Mouse (Mus musculus) forebrain, embryonic 14.5 days (tissue): ENCODE data around the gene Spint1. TPM values are rescaled to one million over a fixed set of nuclear protein-coding genes. Genes with fewer than 3 reads are reported as not detected.
A peak's percentile ranks its signal among the peaks of the same experiment; 100 is the strongest.

Source experiments
- ATAC-seq: fragments of 200-750 bp; cut with Nextera tagmentation; 2 replicates; pipeline ENCODE4 v1.8.0; 2017; ENCODE audit warnings: mild to moderate bottlenecking, moderate library complexity
- DNase-seq: peaks from one replicate; pipeline ENCODE4 v3.0.0-alpha.2; 2015; ENCODE audit warnings: low spot score
- H3K27ac ChIP-seq: fragments of 300-500 bp; sonication (generic); 2 replicates; pipeline ENCODE4 v1.5.1; 2014; ENCODE audit warnings: low read depth, mild to moderate bottlenecking, control low read depth, low read length, moderate library complexity
- H3K27me3 ChIP-seq: fragments of 300-500 bp; sonication (generic); replicated peaks from 2 replicates; pipeline ENCODE4 v1.6.1; 2014; ENCODE audit warnings: low read length, control low read depth, mixed read lengths; ENCODE audit not compliant: control insufficient read depth, insufficient read depth
- H3K36me3 ChIP-seq: fragments of 300-500 bp; sonication (generic); 2 replicates; pipeline ENCODE4 v1.6.1; 2014; ENCODE audit warnings: low read length, control low read depth; ENCODE audit not compliant: control insufficient read depth, insufficient read depth
- H3K4me1 ChIP-seq: fragments of 300-500 bp; sonication (generic); 2 replicates; pipeline ENCODE4 v1.6.1; 2014; ENCODE audit warnings: antibody characterized with exemption, low read length, control low read depth; ENCODE audit not compliant: control insufficient read depth, insufficient read depth
- H3K4me2 ChIP-seq: fragments of 300-500 bp; sonication (generic); 2 replicates; pipeline ENCODE4 v1.6.1; 2014; ENCODE audit warnings: mild to moderate bottlenecking, control low read depth, low read length
- H3K4me3 ChIP-seq: fragments of 300-500 bp; sonication (generic); 2 replicates; pipeline ENCODE4 v1.5.1; 2014; ENCODE audit warnings: low read depth, low read length, control low read depth
- H3K9ac ChIP-seq: fragments of 300-500 bp; sonication (generic); 2 replicates; pipeline ENCODE4 v1.6.1; 2014; ENCODE audit warnings: mild to moderate bottlenecking, low read length, control low read depth, moderate library complexity
- H3K9me3 ChIP-seq: fragments of 300-500 bp; sonication (generic); replicated peaks from 2 replicates; pipeline ENCODE4 v1.6.1; 2016; ENCODE audit warnings: low read length, control low read depth, mixed read lengths; ENCODE audit not compliant: control insufficient read depth
- WGBS: fragments of 180-500 bp; shearing (Covaris S2); extraction: QIAGEN DNeasy Blood & Tissue Kit; methylation state at CpG from one replicate; pipeline ENCODE4 v1.1.7; 2014; 5-methylcytosine and 5-hydroxymethylcytosine counted together
- polyA plus RNA-seq: library from polyadenylated mRNA; unstranded; fragments of >200 nt; fragmentation: Nextera tagmentation; extraction: Ambion mirVana; gene quantifications from 2 replicates; pipeline ENCODE4 v1.2.1, GENCODE M21; 2014

Spint1 gene
- polyA plus RNA-seq, 1 experiment from 2014 or later: 0.39 TPM

GRCm38 (mm10) chr2:119202914-119203453 lies 34.2 kb upstream of the Spint1 start:
- Histone ChIP-seq H3K9ac (no peak overlapping the region), H3K4me3 (no peak overlapping the region), H3K4me2 (no peak overlapping the region), H3K36me3 (no peaks in the 10 kb centered on the region), H3K27me3 (no peaks in the 10 kb centered on the region), H3K27ac (no peak overlapping the region), H3K9me3 (no peaks in the 10 kb centered on the region), H3K4me1 (no peaks in the 10 kb centered on the region)
- WGBS: 61% methylated on average over 5 of the region's 5 CpGs
- peak; percentile 37 for DNase-seq
- no peak for ATAC-seq

DNA sequence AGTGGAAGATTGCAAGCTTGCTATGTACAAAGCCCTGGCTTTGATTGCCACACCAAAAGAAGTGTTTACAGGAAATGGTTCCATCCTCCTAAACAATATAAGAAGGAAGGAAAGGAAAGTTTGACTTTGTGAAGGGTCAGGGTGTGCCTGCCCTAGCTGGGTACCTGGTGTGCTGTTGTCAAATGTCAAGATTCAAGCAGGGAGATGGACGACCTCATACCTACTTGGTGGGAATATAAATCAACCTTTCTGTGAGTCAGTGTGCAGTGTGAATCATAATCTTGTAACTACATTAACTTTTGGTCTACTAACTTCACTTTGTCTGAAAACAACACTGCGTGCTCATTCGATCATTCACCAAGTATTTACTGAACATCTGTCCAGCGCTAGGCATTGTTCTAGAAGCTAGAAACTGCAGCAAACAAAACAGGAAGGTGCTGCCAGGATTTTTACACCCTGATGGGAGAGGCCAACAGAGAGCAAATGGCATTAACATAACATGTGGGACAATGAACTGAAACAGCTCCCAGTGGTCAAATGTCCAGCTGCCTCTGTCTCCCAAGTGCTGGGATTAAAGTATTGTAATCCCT lies 33.2 kb upstream of the Spint1 start:
- DNase-seq (no peak), ATAC-seq (no peak)
- Histone ChIP-seq H3K9ac (no peak overlapping the region), H3K4me3 (no peak overlapping the region), H3K4me2 (no peak overlapping the region), H3K27ac (no peak overlapping the region), H3K4me1 (no peaks in the 10 kb centered on the region), H3K36me3 (no peaks in the 10 kb centered on the region), H3K27me3 (no peaks in the 10 kb centered on the region), H3K9me3 (no peaks in the 10 kb centered on the region)
- WGBS: 81% methylated on average over 4 of the region's 4 CpGs

DNA sequence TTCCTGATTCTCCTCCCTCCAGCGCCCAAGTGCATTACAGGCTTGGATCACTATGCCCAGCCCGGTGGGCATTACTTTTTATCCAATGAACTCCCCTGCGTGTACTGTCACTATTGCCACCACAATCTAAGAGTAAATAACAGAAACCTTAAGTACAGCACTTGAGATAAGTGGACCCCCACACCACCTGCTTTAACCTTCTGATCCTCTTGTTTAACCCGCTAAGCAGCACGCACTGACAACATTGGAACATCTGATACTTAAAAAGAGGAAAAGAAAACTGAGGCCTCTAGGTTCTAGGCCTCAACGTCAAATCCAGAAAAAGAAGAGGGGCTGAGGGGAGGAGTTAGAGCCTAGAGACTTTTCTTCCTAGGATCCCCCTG lies 29.2 kb upstream of the Spint1 start:
- Histone ChIP-seq H3K36me3 (peaks cover 26% of the 10 kb centered on the region), H3K4me3 (peak overlapping the region; percentile 69), H3K4me2 (peak overlapping the region; percentile 59), H3K9ac (peak overlapping the region; percentile 62), H3K4me1 (0 out of 2 replicates have a peak, but pooled peaks cover 4% of the 10 kb centered on the region), H3K27ac (peak overlapping the region; percentile 76; the same call in 1 of the 2 replicates), H3K9me3 (no peaks in the 10 kb centered on the region), H3K27me3 (no peaks in the 10 kb centered on the region)
- no peak; the same call in 1 of the 2 replicates for ATAC-seq
- DNase-seq: no peak
- WGBS: 22% methylated on average over 6 of the region's 6 CpGs

GRCm38 (mm10) chr2:119208344-119209175 lies 28.6 kb upstream of the Spint1 start, which contains the start of the genes Zfyve19 and Dnajc17:
Gene Zfyve19 (plus strand): TSS chr2:119208617.
Gene Dnajc17 (minus strand): TSS chr2:119208795.
- no peaks in the 10 kb centered on the region for H3K9me3 ChIP-seq
- no peaks in the 10 kb centered on the region for H3K27me3 ChIP-seq
- peak within 1 kb of the TSS; percentile 69 for H3K4me3 ChIP-seq
- H3K4me2 ChIP-seq: peak within 1 kb of the TSS; percentile 65
- peaks cover 30% of the 10 kb centered on the region for H3K36me3 ChIP-seq
- DNase-seq (peak; percentile 99), ATAC-seq (peak; percentile 98)
- peak within 1 kb of the TSS; percentile 79 for H3K9ac ChIP-seq
- under 1% methylated on average over 51 of the region's 51 CpGs for WGBS
- peak within 1 kb of the TSS; percentile 76 for H3K27ac ChIP-seq
- H3K4me1 ChIP-seq: 0 out of 2 replicates have a peak, but pooled peaks cover 4% of the 10 kb centered on the region

GRCm38 (mm10) chr2:119209176-119209507 lies 28.0 kb upstream of the Spint1 start:
- Histone ChIP-seq H3K4me1 (0 out of 2 replicates have a peak, but pooled peaks cover 4% of the 10 kb centered on the region), H3K27me3 (no peaks in the 10 kb centered on the region), H3K9ac (peak overlapping the region; percentile 79), H3K27ac (peak overlapping the region; percentile 63; the same call in 1 of the 2 replicates), H3K4me3 (peak overlapping the region; percentile 69), H3K36me3 (peaks cover 30% of the 10 kb centered on the region), H3K9me3 (no peaks in the 10 kb centered on the region), H3K4me2 (peak overlapping the region; percentile 65)
- ATAC-seq: peak; percentile 1
- no peak for DNase-seq
- 2% methylated on average over 13 of the region's 13 CpGs for WGBS

DNA sequence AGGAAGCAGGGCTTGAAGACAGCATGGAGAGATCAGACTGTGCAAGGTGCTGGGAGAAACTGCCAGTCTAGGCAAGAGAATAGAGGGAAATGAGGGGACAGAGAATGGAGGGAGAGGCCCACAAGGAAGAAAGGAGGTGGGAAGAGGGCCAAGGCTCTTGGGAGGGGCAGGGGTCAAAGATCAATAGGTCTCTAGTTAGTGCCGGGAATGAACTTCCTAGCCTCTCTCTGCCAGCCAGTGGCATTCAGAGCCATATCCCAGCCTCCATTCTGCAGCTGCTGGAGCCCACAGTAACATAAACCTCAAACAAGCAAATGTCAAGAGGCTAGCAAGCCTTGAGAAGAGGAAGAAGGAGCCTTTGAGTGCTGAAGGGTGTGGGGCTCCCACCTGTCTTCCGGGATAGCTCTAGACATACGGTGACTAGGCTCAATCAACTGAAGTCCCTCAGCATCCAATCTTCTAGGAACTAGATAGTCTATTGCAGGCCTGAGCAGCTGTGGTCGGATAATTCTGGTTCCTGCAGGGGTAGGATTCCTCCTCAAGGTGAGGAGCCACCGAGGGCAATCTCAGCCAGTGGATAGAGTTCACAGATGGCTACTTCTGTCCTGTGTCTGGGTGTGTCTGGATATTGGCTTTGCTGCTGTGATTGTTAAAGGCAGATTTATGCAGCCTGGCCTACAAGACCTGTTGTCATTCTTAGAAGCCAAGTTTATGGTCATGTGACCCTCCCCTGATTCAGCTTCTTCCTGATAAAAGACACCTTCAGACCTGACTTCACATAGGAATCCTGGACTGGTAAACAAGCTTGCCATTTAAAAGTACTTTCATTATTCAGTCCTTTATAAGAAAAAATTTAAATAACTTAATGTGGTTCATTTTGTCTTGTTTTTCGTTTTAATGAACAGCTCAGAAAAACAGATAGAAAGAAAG lies 7.1 kb upstream of the Spint1 start, which contains the start of gene Ppp1r14d:
Gene Ppp1r14d, minus strand, starts transcription at position 132 of the 930 bp plus-strand sequence.
- Histone ChIP-seq H3K36me3 (no peaks in the 10 kb centered on the region), H3K27me3 (no peaks in the 10 kb centered on the region), H3K4me2 (no peak within 1 kb of the TSS), H3K4me3 (no peak within 1 kb of the TSS), H3K9me3 (no peaks in the 10 kb centered on the region), H3K4me1 (no peaks in the 10 kb centered on the region), H3K27ac (no peak within 1 kb of the TSS), H3K9ac (no peak within 1 kb of the TSS)
- no peak for ATAC-seq
- no peak for DNase-seq
- WGBS: 77% methylated on average over 6 of the region's 6 CpGs

DNA sequence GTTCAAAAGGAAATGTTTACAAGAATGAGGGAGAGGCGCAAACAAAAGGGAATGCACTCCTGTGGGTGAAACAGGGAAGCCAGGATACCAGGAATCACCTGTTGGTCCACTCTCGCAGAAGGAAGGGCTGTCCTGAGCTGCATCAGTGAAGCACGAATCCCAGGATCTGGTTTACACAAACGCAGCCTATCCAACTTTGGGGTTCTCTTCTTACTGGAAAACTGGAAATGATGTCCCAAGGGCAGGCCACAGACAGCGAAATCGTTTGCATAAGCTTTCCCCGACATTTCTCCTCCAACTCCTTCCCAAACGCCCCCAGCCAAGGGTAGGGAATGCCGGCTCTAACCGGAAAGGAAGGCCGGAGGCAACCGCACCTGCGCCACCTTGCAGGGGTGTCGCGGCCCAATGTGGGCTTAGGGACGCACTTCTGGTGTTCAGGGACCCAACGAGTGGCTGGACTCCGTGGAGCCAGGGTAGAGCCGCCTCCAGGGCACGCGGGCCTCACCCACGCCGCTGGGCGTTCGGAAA lies 416 bp upstream of the Spint1 start:
- no peaks in the 10 kb centered on the region for H3K36me3 ChIP-seq
- peak overlapping the region; percentile 54 for H3K4me2 ChIP-seq
- no peak for ATAC-seq
- no peak overlapping the region for H3K27ac ChIP-seq
- 0 out of 2 replicates have a peak overlapping the region, but pooled peaks have one; percentile 32 for H3K9ac ChIP-seq
- 0 out of 2 replicates have a peak, but pooled peaks cover 3% of the 10 kb centered on the region for H3K4me1 ChIP-seq
- no peaks in the 10 kb centered on the region for H3K9me3 ChIP-seq
- no peak for DNase-seq
- peaks cover 48% of the 10 kb centered on the region for H3K27me3 ChIP-seq
- peak overlapping the region; percentile 34 for H3K4me3 ChIP-seq
- 6% methylated on average over 21 of the region's 25 CpGs for WGBS

GRCm38 (mm10) chr2:119237871-119238220 lies 684 bp downstream of the Spint1 start:
- Histone ChIP-seq H3K4me3 (peak overlapping the region; percentile 34), H3K36me3 (no peaks in the 10 kb centered on the region), H3K27me3 (peaks cover 48% of the 10 kb centered on the region), H3K4me2 (peak overlapping the region; percentile 54), H3K9me3 (no peaks in the 10 kb centered on the region), H3K27ac (no peak overlapping the region), H3K4me1 (0 out of 2 replicates have a peak, but pooled peaks cover 3% of the 10 kb centered on the region), H3K9ac (no peak overlapping the region)
- WGBS: under 1% methylated on average over 31 of the region's 31 CpGs
- ATAC-seq: no peak
- no peak for DNase-seq
